Mouse (Mus musculus) heart, adult 18-20 months (tissue): ENCODE data around the gene Clba1. TPM values are rescaled to one million over a fixed set of nuclear protein-coding genes. Genes with fewer than 3 reads are reported as not detected.
A peak's percentile ranks its signal among the peaks of the same experiment; 100 is the strongest.

Experiments used
- DNase-seq, 2 experiments: peaks; one replicate each; pipeline ENCODE4 v3.0.0; 2021 to 2022; ENCODE audit warnings: mixed read lengths in 1 of 2
- long read RNA-seq, 2 experiments: library from polyadenylated mRNA; stranded (forward); transcript quantifications; one replicate each; pipeline ENCODE4 v2.0.0; 2021
- total RNA-seq, 2 experiments: library from RNA; stranded (reverse); gene quantifications; 2 replicates each; pipeline ENCODE4 v1.2.3; 2021

The Clba1 gene
- 1 to 10 TPM; 2.0 to 2.2 TPM for total RNA-seq
- long read RNA-seq, experiment 1, partial matches to known transcripts: 0 of 4 reads
- long read RNA-seq, experiment 1, other reads (novel, unspliced or antisense): 0 of 4 reads
- long read RNA-seq, experiment 2: 0 reads

DNA sequence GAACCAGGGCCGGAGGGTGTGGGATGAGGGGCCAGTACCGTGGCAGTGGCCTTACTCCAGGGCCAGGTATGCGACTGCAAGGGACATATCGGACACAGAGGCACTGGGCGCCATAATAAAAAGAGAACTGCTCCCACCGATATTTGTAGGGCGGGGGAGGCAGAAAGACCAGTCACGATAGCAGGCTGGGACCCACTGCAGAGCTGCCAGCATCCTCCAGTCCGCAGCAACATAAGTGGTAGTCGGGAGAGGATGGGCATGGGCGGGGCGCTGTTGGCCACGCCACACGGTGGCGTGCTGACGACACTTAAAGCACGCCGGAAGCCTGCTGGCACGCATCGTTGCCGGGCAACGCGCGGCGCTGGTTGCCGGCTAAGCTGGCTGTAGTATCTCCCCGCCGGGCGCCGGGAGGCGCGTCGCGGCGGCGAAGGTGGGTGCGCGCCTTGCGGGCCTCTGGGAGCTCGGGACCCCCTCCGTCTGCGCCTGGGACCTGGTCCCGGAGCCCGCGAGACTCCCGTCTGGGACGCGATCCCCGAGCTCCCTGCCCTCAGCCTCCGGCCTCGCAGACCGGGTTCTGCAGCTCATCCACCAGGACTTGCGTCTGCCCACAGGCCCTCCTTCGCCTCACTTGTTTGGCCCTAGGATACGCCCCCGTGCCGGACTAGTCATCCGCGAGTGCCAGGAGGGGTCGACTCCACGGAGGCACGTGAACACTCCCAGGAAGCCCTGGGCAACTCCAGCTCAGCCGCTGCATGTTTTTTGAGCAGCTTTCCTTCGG lies at the start of gene Clba1:
Gene Clba1 (plus strand): TSS at position 351 of the 778 bp plus-strand sequence.
- DNase-seq: peak; percentile 93 to 94

DNA sequence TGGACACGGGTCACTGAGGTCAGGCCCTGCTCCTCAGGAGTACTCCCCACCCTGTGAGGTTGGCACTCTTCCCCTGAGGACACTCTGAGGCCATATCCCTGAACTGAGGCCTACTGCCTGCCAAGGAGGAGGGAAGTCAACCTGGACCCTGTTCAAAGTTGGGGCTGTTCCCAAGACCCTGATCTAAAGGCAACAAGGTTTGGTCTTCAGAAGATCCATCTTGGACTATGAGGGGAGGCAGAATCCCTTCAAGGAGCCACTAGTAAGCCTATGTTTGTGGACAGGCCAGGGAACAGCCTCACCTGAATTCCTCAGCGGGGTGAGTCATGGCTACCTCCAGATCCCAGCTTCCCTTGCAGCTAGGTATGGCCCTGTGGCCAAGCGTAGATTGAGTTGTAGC lies 49.3 kb upstream of the Clba1 start:
- DNase-seq: no peak

DNA sequence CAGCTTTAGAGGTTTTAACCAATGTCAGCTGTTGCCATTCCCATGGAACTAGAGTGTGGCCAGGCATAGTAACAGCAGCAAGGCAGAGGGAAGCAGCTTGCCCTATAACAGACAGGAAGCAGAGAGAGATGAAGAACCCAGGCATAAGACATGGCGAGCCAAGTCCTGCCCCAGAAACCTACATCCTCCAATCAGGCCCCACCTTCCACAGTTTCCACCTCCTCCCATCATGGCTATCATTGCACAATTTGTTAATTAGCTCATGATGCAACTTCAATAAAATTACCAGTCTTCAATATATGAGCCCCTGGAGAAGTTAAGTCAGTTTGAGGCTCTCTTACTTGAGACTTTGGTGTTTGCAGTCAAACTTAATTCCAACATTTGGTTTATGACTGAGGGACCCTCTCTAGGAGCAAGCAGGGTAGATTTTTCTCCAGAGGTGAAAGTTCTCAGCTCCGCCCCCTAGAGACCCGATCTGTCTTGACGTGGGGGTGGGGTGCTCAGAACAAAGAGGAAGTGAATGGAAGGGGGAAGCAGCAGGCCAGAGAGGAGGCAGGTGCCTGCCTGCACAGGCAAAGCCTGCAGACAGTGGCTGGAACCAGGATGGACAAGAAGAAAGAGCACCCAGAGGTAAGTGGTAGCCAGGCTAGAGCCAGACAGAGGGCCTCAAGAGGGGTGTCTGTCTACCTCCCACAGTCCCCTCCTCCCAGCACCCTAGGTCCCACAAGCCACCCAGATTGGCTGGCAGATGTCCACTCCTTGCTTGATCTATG lies 48.4 kb upstream of the Clba1 start, which contains the start of gene Pld4:
Gene Pld4 (plus strand): TSS at position 502 of the 773 bp plus-strand sequence.
- DNase-seq: peak in 1 of 2 experiments; percentile 62

DNA sequence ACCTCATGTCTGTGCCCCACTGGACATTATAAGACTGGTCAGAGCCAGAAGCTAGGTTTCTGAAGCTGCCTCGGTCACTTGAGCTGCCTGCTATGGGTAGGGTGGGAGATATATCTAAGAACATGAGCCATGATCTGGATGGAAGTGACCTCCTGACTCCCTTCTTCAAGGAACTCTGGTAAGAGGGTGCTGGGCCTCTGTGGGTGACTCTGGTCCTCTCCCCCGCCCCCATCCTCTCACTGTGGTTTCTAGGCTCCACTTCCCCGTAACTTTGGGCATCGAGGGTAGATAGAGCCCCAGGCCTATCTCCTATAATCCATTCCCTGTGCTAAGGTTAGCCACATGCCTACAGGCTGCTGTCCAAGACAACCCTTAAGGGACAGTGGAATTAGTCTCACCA lies 47.3 kb upstream of the Clba1 start:
- DNase-seq: no peak

DNA sequence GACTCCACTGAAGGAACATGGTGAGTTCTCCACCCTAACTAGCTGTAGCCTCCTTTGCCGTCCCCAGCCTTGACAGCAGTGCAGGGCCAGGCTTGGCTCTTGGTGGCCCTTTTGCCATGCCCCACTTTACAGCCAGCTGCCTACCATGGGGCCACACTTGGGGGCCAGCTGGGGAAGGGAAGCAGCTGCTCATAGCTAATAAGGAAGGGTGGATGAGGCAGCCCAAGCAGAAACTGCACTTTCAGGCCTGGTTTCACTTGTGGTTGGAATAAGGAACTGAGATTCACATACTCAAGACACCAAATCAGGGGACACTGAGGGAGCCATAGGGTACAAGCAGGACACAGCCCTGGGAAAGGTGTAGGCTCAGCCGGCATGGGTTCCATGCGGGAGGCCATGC lies 46.7 kb upstream of the Clba1 start:
- peak in 1 of 2 experiments; percentile 77 for DNase-seq

DNA sequence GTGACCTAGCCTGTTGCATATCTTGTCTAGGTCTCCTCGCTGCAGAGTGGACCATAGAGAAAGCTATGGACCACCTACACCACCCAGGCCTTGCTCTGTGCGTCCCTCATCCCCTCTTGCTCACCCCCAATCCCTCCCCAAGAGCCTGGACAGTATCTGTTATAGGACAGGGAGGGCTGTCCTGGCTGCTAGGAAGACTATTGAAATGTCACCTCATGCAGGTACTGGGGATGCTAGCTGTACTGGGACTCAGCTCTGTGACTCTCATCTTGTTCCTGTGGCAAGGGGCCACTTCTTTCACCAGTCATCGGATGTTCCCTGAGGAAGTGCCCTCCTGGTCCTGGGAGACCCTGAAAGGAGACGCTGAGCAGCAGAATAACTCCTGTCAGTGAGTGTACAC lies 45.6 kb upstream of the Clba1 start:
- no peak for DNase-seq

DNA sequence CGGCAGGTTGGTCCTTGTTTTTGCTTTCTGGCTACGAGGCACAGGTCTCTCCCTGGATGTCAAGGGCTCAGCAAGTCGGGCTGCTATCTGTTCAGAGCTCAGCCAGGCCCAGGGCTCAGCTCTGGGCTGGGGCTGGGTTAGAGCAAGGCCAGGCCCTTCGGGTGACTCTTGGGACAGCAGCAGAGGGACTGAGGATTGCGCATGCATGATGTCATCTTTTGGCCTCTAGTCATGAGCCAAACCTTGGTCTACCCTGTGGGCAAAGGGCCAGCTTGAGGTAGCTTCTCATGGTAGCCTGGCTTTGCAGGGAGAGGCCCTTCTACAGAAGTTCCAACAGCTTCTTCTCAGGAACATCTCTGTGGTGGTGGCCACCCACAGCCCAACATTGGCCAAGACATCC lies 44.6 kb upstream of the Clba1 start:
- no peak for DNase-seq

DNA sequence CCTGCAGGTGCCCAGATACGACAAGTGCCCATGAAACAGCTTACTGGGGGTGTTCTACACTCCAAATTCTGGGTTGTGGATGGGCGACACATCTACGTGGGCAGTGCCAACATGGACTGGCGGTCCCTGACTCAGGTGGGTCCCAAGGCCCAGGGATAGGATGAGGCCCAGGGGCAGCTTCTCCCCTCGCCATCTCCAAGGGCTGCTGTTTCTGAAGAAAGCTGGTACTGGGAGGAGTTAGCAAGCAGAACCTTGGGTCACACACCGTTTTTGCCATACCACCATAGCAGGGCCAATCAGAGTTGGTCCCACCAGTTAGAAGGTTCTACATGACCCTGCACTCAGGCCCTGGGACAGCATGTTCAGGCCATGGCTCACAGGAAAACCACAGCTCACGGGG lies 43.7 kb upstream of the Clba1 start:
- DNase-seq: no peak

DNA sequence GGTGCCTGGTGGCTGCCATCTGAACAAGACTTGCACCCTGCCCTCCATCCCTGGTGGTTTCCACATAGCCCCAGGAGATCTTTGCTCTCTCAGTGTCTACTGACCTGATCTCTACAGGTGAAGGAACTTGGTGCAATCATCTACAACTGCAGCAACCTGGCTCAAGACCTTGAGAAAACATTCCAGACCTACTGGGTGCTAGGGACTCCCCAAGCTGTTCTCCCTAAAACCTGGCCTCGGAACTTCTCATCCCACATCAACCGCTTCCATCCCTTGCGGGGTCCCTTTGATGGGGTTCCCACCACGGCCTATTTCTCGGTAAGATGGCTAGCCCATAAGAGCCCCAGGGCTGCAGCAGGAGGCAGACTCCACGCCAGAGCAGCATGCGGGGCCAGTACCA lies 42.2 kb upstream of the Clba1 start:
- no peak for DNase-seq

DNA sequence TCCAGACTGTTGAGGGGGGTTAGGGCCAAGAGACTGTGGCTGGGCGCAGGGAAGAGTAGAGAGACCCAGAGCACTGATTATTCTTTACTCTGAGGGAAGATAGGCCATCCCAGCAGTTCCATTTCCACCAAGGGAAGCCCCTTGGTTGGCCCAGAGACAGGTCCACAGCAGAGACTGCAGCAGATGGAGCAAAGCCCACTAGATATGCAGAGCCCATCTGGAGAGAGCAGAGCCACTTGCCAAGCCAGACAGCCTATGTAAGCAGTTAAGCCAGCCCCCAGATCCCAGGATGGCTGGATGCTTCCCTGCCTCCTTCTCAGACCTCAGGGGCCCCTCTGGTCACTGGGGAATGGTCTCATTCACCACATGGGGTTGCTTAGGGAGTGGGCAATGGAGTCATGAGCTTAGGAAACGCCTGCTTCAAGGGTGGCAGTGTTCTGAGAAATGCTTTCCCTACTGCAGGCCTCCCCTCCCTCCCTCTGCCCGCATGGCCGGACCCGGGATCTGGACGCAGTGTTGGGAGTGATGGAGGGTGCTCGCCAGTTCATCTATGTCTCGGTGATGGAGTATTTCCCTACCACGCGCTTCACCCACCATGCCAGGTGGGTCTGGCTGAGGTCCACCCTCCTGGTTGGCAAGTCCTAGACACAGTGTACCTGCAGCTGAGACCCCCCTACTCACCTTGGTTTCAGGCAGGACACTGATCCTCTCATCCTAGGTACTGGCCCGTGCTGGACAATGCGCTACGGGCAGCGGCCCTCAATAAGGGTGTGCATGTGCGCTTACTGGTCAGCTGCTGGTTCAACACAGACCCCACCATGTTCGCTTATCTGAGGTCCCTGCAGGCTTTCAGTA lies 41.5 kb upstream of the Clba1 start:
- no peak for DNase-seq

DNA sequence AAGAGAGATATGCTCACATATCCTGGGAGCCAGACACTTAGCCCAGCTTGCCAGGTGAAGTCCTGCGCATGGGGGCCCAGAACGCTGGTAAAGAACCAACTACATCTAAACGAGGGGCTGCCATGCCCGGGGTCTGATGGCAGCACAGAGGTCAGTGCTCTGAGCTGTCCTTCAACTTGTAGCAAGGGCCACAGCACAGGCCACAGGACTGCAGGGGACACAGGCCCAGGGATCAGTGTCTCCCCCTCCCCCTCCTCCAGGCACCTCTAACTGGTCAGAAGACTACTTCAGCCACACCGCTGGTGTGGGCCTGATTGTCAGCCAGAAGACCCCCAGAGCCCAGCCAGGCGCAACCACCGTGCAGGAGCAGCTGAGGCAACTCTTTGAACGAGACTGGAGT lies 40.6 kb upstream of the Clba1 start:
- no peak for DNase-seq

DNA sequence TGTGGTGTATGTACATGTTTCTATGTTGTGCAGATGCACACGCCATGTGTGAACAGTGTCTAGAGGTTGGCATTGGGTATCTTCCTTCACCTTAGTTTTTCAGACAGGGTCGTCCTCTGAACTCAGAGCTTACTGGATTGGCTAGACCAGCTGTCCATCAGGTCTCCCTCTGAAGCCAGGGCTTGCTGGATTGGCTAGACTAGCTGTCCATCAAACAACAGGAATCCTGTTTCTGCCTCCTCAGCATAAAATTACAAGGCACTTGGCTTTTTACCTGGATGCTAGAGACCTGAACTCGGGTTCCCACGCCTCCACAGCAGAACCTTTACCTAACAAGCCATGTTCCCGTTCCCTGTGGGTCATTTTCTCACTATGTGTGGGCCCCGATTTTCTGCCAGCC lies 39.7 kb upstream of the Clba1 start:
- DNase-seq: no peak

DNA sequence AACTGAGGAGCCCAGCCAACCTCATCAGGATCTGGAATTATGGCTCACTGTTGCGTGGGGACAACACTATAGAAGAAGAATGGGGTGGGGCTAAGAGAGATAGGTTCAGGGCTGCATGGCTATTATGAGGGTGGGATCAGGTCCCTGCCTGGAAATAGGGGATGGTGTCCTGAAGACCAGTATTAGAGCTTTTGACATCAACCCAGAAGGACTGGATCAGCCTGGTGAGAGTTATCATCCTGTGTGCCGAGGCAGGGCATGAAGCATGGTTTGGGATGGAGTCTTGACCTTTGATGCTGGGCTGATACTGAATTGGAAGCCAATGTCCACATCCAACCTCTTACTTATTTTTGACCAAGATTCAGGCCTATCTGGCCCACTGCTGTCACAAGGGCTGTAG lies 39.0 kb upstream of the Clba1 start:
- DNase-seq: no peak

DNA sequence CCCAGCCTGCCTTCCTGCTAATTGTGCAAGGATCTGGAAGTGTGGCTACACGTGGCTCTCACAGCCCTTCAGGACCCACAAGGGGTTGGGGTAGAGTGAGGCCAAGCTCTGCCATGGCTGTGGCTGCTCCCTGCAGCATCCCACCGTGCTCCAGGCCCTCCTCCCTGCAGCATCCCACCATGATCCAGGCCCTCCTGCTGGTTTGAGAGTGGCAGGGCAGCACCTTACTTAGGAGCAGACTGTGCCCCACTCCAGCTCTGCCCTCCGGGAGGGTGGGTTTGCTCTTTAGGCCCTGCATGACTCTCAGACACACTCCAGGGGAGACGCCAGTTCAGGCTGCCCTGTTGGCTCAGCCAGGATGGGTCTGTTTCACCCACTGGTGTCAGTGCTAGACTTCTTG lies 38.3 kb upstream of the Clba1 start:
- no peak for DNase-seq

DNA sequence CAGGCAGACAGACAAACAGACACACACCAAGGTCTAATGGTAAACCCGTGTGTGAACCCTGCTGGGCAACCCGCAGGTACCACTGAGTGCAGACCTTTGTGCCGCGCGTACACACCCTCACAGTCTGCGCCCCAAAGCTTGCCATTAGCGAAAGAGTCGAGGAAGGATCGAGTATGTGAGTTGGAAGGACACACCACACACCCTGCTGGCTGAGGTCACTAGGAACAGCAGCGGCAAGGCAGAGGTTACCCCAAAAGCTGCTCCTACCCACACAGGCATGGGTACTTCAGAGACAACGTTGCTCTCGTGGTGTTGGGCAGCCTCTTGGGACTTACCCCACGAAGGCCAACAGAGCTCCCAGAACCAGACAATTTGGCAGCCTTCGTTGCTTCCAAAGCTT lies 36.4 kb upstream of the Clba1 start:
- DNase-seq: no peak

DNA sequence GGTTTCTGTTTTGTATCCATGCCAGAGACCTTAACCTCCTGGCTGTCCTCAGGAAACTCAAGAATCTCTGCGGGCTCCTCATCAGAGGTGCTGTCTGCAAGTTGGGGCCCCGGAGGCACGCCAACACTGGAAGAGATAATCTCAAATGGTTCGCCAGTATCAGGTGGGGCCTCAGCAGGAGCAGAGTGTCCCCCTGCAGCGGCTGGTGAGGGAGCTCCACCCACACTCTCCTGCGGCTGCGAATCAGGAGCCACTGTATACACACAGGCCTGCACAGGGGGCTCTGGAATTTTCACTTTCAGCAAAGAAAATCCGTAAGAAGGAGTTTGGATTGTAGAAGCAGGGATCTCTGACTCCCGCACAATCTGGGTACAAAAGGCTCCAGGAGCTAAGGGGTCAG lies 35.4 kb upstream of the Clba1 start:
- DNase-seq: no peak

DNA sequence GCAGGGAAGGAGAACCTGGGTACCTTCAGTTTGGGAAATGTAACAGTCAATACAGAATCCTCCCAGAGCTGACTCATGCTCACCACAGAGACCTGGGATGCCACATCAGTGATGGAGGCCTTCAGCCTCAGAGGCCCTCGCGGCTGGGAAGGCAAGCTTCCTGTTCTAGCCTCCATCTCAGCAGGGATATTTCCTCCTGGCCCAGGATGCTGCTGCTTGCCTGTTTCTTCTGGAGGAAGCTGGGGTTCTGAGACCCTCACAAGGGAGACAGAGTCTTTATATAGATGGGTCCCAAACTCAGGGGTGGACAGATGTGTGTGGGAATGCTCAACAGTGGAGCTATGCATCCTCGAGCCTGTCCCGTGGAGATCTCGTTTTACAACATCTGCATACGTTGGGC lies 34.7 kb upstream of the Clba1 start:
- no peak for DNase-seq

DNA sequence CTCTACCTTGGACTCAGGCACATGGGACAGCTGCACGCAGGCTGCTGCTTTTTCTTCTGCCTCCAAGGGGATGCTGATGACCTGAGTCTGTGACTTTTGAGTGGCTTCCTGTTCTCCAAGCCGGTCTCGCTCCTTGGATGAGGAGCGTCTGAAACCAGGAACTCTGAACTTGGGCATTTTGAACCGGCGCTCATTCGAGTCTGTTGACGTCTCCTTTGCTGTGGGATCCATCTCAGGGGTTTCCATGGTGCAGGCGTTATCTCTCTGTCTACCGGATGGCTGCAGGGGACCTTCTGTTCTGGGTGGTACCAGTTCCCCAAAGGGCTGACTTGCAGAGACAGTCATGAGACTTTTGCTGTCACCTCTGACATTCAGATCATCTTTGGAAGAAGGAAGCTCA lies 34.3 kb upstream of the Clba1 start:
- no peak for DNase-seq

DNA sequence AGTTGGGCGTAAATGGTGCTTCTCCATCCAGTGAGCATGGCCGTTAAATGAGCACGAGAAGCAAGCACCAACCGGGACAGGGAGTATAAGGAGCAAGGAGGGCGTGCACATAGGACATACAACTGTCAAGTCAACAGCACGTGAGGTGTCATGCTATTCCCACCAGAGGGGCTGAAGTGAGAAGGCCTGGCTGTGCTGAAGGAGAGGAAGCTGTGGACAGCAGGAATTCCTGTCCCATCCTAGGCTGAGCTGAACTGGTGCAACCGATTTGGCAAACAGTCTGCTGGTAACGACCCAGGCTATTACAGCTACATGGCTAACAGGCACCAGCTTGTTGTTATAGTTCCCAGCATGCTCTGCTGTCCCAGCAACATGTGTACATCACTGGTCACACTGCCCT lies 17.7 kb upstream of the Clba1 start:
- no peak for DNase-seq

DNA sequence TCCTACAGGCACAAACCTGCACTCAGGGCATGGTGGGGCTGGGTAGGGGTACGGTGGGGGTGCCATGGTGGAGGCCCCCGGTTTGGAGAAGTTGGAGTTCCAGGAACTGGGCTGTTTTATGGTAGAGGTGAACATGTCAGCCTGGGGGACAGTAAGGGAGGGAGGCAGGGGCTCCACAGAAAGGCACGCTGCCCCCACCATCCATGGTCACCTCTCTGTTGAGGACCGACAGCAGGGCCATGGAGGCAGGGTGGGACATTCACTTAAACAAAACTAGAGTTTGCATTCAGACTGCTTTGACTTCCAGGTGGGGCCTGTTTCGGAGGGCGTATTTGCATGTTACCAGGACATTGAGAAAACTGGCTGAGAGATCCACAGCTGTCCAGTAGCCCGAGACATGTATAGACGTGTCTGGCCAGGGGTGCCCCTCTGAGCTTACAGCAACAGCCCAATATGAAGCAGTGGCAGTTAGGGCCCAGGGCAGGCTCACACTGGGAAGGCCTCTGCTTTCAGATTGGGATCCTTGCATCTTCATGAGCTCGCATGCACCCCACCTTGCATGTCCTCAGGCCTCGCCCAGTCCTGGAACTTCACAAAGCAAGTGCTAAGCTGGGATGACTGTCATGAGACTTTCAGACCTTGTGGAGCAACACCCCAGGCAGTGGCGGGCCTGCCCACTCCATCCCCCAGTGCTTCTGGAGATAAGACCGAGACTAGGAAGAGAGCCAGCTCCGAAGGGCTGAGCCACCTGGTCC lies 15.0 kb upstream of the Clba1 start:
- DNase-seq: peak; percentile 89 to 91

DNA sequence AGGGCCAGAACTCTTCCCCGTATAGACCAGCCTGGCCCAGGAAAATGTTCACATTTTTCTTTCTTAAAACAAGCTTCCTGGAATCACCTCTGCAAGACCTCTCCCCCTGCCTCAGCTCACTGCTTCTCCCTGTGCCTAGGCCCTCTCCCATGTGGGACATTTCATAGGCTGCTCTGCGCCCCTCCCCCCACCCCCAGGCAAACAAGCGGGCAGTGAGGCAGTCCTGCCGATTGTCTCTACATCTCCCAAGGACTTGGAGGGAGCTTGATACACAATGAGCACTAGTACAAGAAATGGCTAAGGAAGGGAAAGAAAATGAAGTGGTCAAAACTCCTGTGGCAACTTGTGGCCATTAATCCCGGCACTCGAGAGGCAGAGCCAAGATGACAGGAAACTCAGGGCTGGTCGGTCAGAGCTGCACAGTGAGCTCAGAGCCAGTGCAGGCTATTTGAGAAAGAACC lies 14.4 kb upstream of the Clba1 start:
- no peak for DNase-seq

DNA sequence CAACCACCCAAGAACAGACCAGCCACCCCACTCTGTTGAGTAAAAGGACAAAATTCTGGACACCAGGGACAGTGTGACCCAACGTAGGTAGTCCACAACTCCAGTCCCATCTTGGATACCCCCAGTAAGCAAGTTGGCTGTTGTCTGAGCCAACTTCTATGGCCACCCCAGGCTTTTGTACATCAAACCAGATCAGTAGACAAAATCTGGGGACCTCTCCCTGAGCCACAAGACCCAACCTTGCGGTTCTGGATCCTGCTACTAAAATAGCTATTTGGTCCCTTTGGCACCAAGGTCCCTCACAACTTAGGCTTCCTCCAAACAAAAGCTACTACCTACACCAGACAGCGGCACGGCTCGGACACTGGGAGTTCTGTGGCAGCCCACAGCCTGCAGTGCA lies 13.7 kb upstream of the Clba1 start:
- peak in 1 of 2 experiments; percentile 29 for DNase-seq
